Mouse (Mus musculus) liver, embryonic 18 days (tissue): ENCODE results near the gene Gm20441. TPM values are rescaled to one million over a fixed set of nuclear protein-coding genes. Genes with fewer than 3 reads are reported as not detected.

ENCODE experiments used
- polyA plus RNA-seq: library from polyadenylated mRNA; depleted of rRNA; stranded (reverse); fragments of >200 nt; gene quantifications from 2 replicates; pipeline ENCODE4 v1.2.3, GENCODE M21; 2012; rRNA removed

Gene Gm20441
- polyA plus RNA-seq, result 0.07 TPM in 1 of 2 replicates, not detected in the other

GRCm38 (mm10) chr10:75780769-75781578 lies at the start of gene Gm20441, which contains the start of gene Gstt3:
Gene Gm20441 (minus strand): TSS chr10:75780954.
Gene Gstt3 (minus strand): TSS chr10:75781414.

DNA sequence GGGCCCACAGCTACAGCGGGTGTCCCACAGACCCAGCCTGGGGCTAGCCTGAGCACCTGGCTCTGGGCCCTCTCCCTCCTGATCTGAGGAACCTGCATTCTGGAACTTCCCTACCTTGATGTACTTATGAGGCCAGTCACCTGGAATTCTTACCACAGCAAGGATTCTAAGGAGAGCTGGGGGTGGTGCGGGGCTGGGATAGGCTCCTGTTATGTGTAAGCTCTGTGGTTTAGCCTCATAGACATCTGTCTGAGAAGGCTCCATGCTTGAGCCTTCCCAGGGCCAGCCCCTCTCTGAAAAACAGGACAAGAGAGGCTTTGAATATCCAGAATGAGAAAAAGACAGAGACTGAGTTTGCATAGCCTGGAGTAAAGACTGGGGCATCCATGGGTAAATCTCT lies 41.7 kb upstream of the Gm20441 start, which contains the start of gene Gstt4:
Gene Gstt4, minus strand, starts transcription at position 101 of the 400 bp plus-strand sequence.

GRCm38 (mm10) chr10:75798176-75798696 lies 17.5 kb upstream of the Gm20441 start, which contains the start of gene Gstt1:
Gene Gstt1 (minus strand): TSS chr10:75798584.

DNA sequence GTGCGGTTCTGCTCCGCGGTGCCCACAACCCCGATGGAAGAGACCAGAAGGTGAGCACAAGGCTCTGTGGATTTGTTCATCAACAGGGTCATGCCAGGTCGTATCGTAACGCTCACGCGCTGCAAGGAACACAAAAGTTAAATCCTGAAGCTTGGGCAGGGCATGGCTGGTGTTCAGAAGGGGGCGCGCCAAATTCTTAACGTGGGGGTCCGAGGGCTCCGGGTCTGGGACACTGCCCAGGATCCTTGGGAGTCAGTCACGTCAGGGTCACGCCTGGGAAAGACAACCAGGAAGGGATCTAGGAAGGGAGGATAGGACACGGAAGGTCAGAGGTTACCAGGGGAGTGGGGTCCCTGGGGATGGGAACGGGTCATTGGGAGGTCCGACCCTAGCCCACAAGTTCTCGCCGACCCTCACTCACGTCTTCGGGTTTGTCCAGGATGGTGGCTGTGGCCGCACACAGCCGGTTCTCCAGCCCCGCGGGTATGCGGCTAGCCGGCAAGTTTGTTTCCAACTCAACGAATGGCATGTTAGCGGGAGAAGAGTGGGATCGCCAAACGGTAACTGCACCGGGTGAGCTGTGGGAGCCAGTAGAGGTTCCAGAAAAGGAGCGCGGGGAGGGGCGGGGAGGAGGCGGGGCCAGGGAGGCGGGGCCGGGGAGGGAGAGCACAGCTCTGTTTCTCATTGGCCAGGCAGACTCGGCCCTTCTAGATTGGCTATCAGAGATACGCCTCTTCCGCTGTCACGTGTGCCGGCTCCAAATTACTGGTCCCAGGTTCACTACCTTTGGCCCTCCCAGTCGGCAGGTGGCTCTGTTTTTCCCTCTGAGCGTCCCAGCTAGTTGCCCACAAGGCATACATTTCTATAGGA lies 7.7 kb downstream of the Gm20441 start, which contains the start of gene Ddt:
Gene Ddt, minus strand, starts transcription at position 620 of the 870 bp plus-strand sequence.

GRCm38 (mm10) chr10:75763682-75764518 lies 16.9 kb downstream of the Gm20441 start, which contains the start of gene Cabin1:
Gene Cabin1 (minus strand): TSS chr10:75764341.

Other genes starting within 250 kb of the Gm20441 start
- 0.12 and 0.23 TPM in 2 replicates for gene Lrrc75b, start 220.6 kb downstream of the Gm20441 start, polyA plus RNA-seq
- 59.6 and 80.8 TPM in 2 replicates for gene Ggt1, start 219.3 kb downstream of the Gm20441 start, polyA plus RNA-seq
- 1.7 and 2.2 TPM in 2 replicates for gene Ggt5, start 191.6 kb downstream of the Gm20441 start, polyA plus RNA-seq
- 1.4 TPM in 2 replicates for gene Susd2, start 136.9 kb downstream of the Gm20441 start, polyA plus RNA-seq
- 9.1 and 10.2 TPM in 2 replicates for gene Cabin1, start 16.6 kb downstream of the Gm20441 start, polyA plus RNA-seq
- gene Ddt, start 7.5 kb downstream of the Gm20441 start, polyA plus RNA-seq, result 364 and 391 TPM in 2 replicates
- 14.6 and 18.6 TPM in 2 replicates for gene Gstt3, start 460 bp upstream of the Gm20441 start, polyA plus RNA-seq
- gene Gstt1, start 17.6 kb upstream of the Gm20441 start, polyA plus RNA-seq, result 287 and 357 TPM in 2 replicates
- 0.05 TPM in 1 of 2 replicates, not detected in the other for gene Gstt4, start 41.6 kb upstream of the Gm20441 start, polyA plus RNA-seq
- 83.1 and 102 TPM in 2 replicates for gene Gstt2, start 56.5 kb upstream of the Gm20441 start, polyA plus RNA-seq
- 1,404 and 1,705 TPM in 2 replicates for gene Mif, start 79.3 kb upstream of the Gm20441 start, polyA plus RNA-seq
- gene Derl3, start 112.5 kb upstream of the Gm20441 start, polyA plus RNA-seq, result 0.78 and 1.6 TPM in 2 replicates
- gene Smarcb1, start 140.7 kb upstream of the Gm20441 start, polyA plus RNA-seq, result 16.7 and 17.9 TPM in 2 replicates
- 218 and 226 TPM in 2 replicates for gene Chchd10, start 152.2 kb upstream of the Gm20441 start, polyA plus RNA-seq
- 1.7 and 2.3 TPM in 2 replicates for gene Mmp11, start 155.5 kb upstream of the Gm20441 start, polyA plus RNA-seq
- 13.6 and 15.6 TPM in 2 replicates for gene Gm867, start 159.7 kb upstream of the Gm20441 start, polyA plus RNA-seq
- gene Vpreb3, start 162.1 kb upstream of the Gm20441 start, polyA plus RNA-seq, result 24.5 and 38.1 TPM in 2 replicates
- gene Gm5134, start 173.6 kb upstream of the Gm20441 start, polyA plus RNA-seq, result 0.23 and 0.24 TPM in 2 replicates